Mouse (Mus musculus) hindbrain, embryonic 15.5 days (tissue): ENCODE data around the gene Tbc1d16. TPM values are rescaled to one million over a fixed set of nuclear protein-coding genes. Genes with fewer than 3 reads are reported as not detected.

ENCODE experiments used
- ATAC-seq: fragments of 200-750 bp; cut with Nextera tagmentation; 2 replicates; pipeline ENCODE4 v1.8.0; 2017; ENCODE audit warnings: low read depth, moderate number of reproducible peaks, moderate TSS enrichment; ENCODE audit not compliant: low FRiP score
- H3K27ac ChIP-seq: fragments of 300-500 bp; sonication (generic); replicated peaks from 2 replicates; pipeline ENCODE4 v1.5.1; 2015; ENCODE audit warnings: mild to moderate bottlenecking, inconsistent platforms
- H3K27me3 ChIP-seq: fragments of 300-500 bp; sonication (generic); 2 replicates; pipeline ENCODE4 v1.6.1; 2015; ENCODE audit warnings: control low read depth, inconsistent platforms
- H3K36me3 ChIP-seq: fragments of 300-500 bp; sonication (generic); 2 replicates; pipeline ENCODE4 v1.6.1; 2015; ENCODE audit warnings: control low read depth, inconsistent platforms
- H3K4me1 ChIP-seq: fragments of 300-500 bp; sonication (generic); replicated peaks from 2 replicates; pipeline ENCODE4 v1.6.1; 2015; ENCODE audit warnings: control low read depth, inconsistent platforms
- H3K4me2 ChIP-seq: fragments of 300-500 bp; sonication (generic); 2 replicates; pipeline ENCODE4 v1.6.1; 2015; ENCODE audit warnings: moderate library complexity, mild to moderate bottlenecking, inconsistent platforms
- H3K4me3 ChIP-seq: fragments of 300-500 bp; sonication (generic); 2 replicates; pipeline ENCODE4 v1.5.1; 2015; ENCODE audit warnings: mild to moderate bottlenecking, inconsistent platforms
- H3K9ac ChIP-seq: fragments of 300-500 bp; sonication (generic); 2 replicates; pipeline ENCODE4 v1.6.1; 2015; ENCODE audit warnings: inconsistent platforms
- H3K9me3 ChIP-seq: fragments of 300-500 bp; sonication (generic); 2 replicates; pipeline ENCODE4 v1.6.1; 2016; ENCODE audit warnings: control low read depth, inconsistent platforms
- WGBS: fragments of 180-500 bp; shearing (Covaris S2); methylation state at CpG from one replicate; pipeline ENCODE4 v1.1.7; 2015; 5-methylcytosine and 5-hydroxymethylcytosine counted together
- polyA plus RNA-seq: library from polyadenylated mRNA; unstranded; fragments of >200 nt; fragmentation: Nextera tagmentation; extraction: Ambion mirVana; gene quantifications from 2 replicates; pipeline ENCODE4 v1.2.1, GENCODE M21; 2015

Tbc1d16 gene
- polyA plus RNA-seq, 1 experiment from 2014 or later, result 56.1 TPM

- no peaks in the 10 kb centered on the region for H3K9me3 ChIP-seq
- peaks cover 17% of the 10 kb centered on the region; the same call in 1 of the 2 replicates for H3K36me3 ChIP-seq
- no peak overlapping the region for H3K9ac ChIP-seq
- WGBS, result 90% methylated on average over 12 of the region's 13 CpGs
- H3K4me1 ChIP-seq, result peaks cover 24% of the 10 kb centered on the region
- H3K27ac ChIP-seq, result no peak overlapping the region
- no peaks in the 10 kb centered on the region for H3K27me3 ChIP-seq
- no peak overlapping the region for H3K4me3 ChIP-seq
- no peak for ATAC-seq
- no peak overlapping the region for H3K4me2 ChIP-seq
Observed at GRCm38 (mm10) chr11:119148829-119149228, 79.5 kb downstream of the Tbc1d16 start.

- WGBS, result 90% methylated on average over 8 of the region's 8 CpGs
- H3K4me2 ChIP-seq, result no peak overlapping the region
- peaks cover 15% of the 10 kb centered on the region; the same call in 1 of the 2 replicates for H3K36me3 ChIP-seq
- no peak overlapping the region for H3K27ac ChIP-seq
- H3K4me1 ChIP-seq, result peaks cover 24% of the 10 kb centered on the region
- H3K4me3 ChIP-seq, result no peak overlapping the region
- no peak overlapping the region for H3K9ac ChIP-seq
- H3K9me3 ChIP-seq, result no peaks in the 10 kb centered on the region
- ATAC-seq, result no peak
- H3K27me3 ChIP-seq, result no peaks in the 10 kb centered on the region
Observed at GRCm38 (mm10) chr11:119147153-119147552, 81.1 kb downstream of the Tbc1d16 start.

- H3K4me3 ChIP-seq, result no peak overlapping the region
- H3K9me3 ChIP-seq, result no peaks in the 10 kb centered on the region
- peaks cover 15% of the 10 kb centered on the region; the same call in 1 of the 2 replicates for H3K36me3 ChIP-seq
- WGBS, result 44% methylated on average over 12 of the region's 12 CpGs
- H3K27me3 ChIP-seq, result no peaks in the 10 kb centered on the region
- no peak for ATAC-seq
- H3K27ac ChIP-seq, result no peak overlapping the region
- H3K9ac ChIP-seq, result no peak overlapping the region
- no peak overlapping the region for H3K4me2 ChIP-seq
- H3K4me1 ChIP-seq, result peaks cover 22% of the 10 kb centered on the region
Observed at GRCm38 (mm10) chr11:119146140-119146539, 82.2 kb downstream of the Tbc1d16 start.

- H3K9me3 ChIP-seq, result no peaks in the 10 kb centered on the region
- ATAC-seq, result peak; percentile 19; the same call in 1 of the 2 replicates
- peak overlapping the region; percentile 71 for H3K27ac ChIP-seq
- no peak overlapping the region for H3K4me3 ChIP-seq
- no peak overlapping the region for H3K9ac ChIP-seq
- peaks cover 15% of the 10 kb centered on the region; the same call in 1 of the 2 replicates for H3K36me3 ChIP-seq
- no peak overlapping the region for H3K4me2 ChIP-seq
- WGBS, result 36% methylated on average over 16 of the region's 16 CpGs
- no peaks in the 10 kb centered on the region for H3K27me3 ChIP-seq
- H3K4me1 ChIP-seq, result peaks cover 15% of the 10 kb centered on the region
Observed at GRCm38 (mm10) chr11:119144801-119145475, 83.4 kb downstream of the Tbc1d16 start.

DNA sequence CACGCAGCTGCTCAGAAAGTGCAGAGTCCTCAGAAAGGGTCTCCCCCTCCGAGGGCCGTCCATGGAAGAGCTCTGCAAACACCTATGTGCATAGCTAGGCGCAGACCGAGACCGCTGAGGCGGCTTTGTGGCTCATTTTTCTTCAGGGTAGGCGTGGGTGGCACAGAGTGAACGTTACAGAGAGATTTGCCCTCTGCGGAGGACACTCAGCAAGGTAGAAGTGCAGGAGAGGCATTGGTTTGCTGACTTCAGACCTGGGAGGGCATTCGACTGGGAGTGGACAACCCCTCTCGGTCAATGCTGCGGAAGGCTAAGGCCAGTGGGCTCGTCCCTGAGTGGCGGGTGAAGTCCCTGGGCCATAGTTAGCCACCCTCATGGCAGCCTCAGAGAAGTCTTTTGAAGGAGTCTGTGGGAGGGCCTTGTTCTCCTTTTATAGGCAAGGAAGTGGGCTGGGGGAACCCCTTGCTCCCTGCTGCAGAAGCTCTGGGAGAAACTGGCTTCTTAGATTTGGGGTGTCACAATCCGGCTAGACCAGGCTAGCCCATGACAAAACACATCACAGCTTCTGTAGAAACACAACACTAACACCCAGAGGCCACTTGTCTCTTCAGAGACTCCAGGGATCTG is 84.8 kb downstream of the Tbc1d16 start:
- Histone ChIP-seq H3K27me3 (no peaks in the 10 kb centered on the region), H3K9ac (no peak overlapping the region), H3K4me2 (no peak overlapping the region), H3K4me3 (no peak overlapping the region), H3K4me1 (peaks cover 15% of the 10 kb centered on the region), H3K27ac (no peak overlapping the region), H3K36me3 (peaks cover 6% of the 10 kb centered on the region; the same call in 1 of the 2 replicates), H3K9me3 (no peaks in the 10 kb centered on the region)
- 82% methylated on average over 16 of the region's 16 CpGs for WGBS
- ATAC-seq, result no peak

DNA sequence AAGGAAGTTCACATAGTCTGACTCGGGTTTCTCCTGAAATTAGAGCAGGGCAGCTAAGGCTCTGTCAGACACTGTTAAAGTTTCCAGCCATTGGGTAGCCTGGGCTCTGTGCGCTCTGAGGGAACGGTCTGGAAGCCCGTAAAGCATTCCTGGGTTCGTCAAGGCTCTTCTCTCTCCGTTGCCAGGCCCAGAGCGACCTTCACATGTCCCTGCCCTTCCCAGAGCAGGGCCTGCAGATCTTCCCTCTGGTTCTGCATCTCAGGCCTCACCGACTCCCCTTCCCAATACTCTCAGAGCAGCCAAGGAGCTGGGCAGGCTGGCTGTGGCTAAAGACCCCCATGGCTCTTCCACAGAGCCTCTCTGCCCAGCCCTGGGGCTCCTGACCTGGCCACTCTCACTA is 85.7 kb downstream of the Tbc1d16 start:
- Histone ChIP-seq H3K27ac (no peak overlapping the region), H3K27me3 (no peaks in the 10 kb centered on the region), H3K4me3 (no peak overlapping the region), H3K9ac (no peak overlapping the region), H3K4me2 (no peak overlapping the region), H3K36me3 (no peaks in the 10 kb centered on the region), H3K9me3 (no peaks in the 10 kb centered on the region), H3K4me1 (peaks cover 15% of the 10 kb centered on the region)
- ATAC-seq, result no peak
- WGBS, result 94% methylated on average over 8 of the region's 8 CpGs

DNA sequence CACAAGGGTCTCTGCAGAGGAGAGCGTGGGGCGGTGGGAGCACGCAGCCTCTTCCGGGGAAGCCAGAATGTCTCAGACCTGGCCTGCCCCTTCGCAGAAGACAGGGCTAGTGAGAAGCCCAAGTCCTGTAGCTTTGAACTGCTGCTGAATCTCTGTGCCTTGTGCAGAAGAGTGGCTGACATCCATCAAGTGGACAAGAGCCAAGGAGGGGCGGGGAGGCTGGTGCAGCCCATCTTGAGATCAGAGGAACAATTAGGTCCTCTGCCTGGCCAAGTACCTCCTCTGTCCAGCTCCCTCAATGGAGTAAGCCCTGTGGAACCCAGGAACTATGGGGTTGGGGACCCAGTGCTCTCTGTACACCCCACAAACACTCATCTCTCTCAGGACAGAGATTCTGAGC is 89.3 kb downstream of the Tbc1d16 start:
- no peak for ATAC-seq
- no peak overlapping the region for H3K4me3 ChIP-seq
- 89% methylated on average over 6 of the region's 6 CpGs for WGBS

DNA sequence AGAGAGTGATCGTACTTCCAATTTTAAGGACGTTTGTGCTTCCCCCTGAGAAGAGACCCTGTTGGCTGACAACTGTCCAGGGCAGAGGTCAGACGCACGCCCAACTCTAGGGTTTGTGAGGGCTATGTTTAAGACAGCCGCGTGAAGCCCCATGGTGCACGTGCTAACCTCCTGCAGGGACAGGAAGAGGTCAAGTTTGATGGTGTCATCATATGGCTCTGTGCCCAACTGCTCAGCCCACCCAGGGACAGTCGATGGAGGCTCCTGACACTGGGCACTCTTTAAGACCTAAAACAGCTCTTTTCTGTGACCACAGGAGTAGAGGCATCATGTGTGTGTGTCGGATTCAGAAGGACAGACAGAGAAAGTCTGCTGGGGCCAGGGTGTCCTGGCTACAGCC is 90.1 kb downstream of the Tbc1d16 start:
- Histone ChIP-seq H3K4me2 (no peak overlapping the region), H3K9me3 (no peaks in the 10 kb centered on the region), H3K27ac (no peak overlapping the region), H3K36me3 (no peaks in the 10 kb centered on the region), H3K4me1 (peaks cover 15% of the 10 kb centered on the region), H3K4me3 (no peak overlapping the region), H3K9ac (no peak overlapping the region), H3K27me3 (no peaks in the 10 kb centered on the region)
- WGBS, result 73% methylated on average over 9 of the region's 9 CpGs
- ATAC-seq, result no peak

More for the DNA sequence above, 89.3 kb downstream of the Tbc1d16 start:
- Histone ChIP-seq H3K27me3 (no peaks in the 10 kb centered on the region), H3K9me3 (no peaks in the 10 kb centered on the region), H3K9ac (no peak overlapping the region), H3K4me2 (no peak overlapping the region), H3K27ac (no peak overlapping the region), H3K4me1 (peaks cover 11% of the 10 kb centered on the region), H3K36me3 (no peaks in the 10 kb centered on the region)

DNA sequence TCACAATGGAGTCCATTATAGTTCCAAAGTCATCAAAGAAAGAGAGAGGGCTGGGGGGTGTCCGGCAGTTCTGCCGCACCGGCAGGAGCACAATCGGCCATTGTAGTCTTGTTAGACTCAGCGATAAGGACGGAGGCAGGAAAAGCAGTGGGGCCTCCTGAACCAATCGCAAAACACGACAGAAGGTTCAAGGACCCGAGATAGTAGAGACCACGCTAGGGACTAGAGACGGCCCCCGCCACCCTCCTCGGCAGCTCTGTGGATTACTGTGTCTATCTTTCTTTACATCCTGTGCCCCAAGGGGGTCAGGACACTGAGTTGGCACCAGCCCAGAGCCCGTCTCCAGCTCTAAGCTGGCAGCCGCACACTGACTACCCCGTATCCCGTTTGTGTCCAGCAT is 93.7 kb downstream of the Tbc1d16 start:
- Histone ChIP-seq H3K4me2 (0 out of 2 replicates have a peak overlapping the region, but pooled peaks have one; percentile 15), H3K9ac (no peak overlapping the region), H3K36me3 (no peaks in the 10 kb centered on the region), H3K27me3 (no peaks in the 10 kb centered on the region), H3K9me3 (no peaks in the 10 kb centered on the region), H3K27ac (peak overlapping the region; percentile 12; the same call in 1 of the 2 replicates), H3K4me3 (no peak overlapping the region), H3K4me1 (peaks cover 26% of the 10 kb centered on the region)
- ATAC-seq, result no peak
- 13% methylated on average over 17 of the region's 17 CpGs for WGBS

DNA sequence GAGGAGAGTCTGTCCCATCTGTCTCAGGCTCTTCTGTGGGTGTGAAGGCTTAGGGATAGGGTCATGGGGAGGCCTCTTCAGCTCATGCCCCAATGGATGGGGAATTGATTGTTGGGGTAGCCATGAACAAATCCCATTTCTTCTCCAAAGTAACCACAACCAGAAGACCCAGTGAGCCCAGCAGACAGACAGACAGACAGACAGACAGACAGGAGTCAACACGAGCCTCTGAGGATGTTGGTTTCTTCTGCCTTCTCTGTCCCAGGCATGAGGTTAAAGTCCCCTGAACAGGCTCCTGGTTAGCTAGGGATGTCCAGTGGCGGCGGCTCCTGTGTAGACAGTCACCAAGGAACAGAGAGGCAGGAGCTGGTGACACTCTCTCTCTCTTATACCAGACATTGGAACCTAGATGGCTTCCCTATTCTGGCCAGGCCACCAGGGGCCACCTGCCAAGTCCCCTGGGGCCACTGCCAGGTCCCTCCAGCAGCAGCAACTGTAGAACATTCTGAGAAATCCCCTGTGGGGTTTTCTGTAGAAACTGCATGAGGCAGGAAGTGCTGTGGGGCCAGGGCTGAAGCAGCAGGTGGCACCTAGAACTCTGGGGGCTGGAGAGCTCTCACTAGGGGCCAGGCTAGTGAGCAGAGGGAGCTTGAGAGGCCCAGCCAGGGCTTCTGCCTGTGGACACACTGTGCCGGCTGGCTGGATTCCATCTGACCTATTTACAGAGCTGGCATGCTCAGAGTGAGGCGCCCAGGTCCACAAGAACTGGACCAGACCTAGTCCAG is 94.7 kb downstream of the Tbc1d16 start:
- H3K27me3 ChIP-seq, result no peaks in the 10 kb centered on the region
- no peak overlapping the region for H3K9ac ChIP-seq
- H3K4me3 ChIP-seq, result no peak overlapping the region
- peaks cover 36% of the 10 kb centered on the region for H3K4me1 ChIP-seq
- no peak overlapping the region for H3K4me2 ChIP-seq
- ATAC-seq, result no peak
- peak overlapping the region; percentile 12; the same call in 1 of the 2 replicates for H3K27ac ChIP-seq
- H3K36me3 ChIP-seq, result no peaks in the 10 kb centered on the region
- WGBS, result 70% methylated on average over 5 of the region's 5 CpGs
- H3K9me3 ChIP-seq, result no peaks in the 10 kb centered on the region

DNA sequence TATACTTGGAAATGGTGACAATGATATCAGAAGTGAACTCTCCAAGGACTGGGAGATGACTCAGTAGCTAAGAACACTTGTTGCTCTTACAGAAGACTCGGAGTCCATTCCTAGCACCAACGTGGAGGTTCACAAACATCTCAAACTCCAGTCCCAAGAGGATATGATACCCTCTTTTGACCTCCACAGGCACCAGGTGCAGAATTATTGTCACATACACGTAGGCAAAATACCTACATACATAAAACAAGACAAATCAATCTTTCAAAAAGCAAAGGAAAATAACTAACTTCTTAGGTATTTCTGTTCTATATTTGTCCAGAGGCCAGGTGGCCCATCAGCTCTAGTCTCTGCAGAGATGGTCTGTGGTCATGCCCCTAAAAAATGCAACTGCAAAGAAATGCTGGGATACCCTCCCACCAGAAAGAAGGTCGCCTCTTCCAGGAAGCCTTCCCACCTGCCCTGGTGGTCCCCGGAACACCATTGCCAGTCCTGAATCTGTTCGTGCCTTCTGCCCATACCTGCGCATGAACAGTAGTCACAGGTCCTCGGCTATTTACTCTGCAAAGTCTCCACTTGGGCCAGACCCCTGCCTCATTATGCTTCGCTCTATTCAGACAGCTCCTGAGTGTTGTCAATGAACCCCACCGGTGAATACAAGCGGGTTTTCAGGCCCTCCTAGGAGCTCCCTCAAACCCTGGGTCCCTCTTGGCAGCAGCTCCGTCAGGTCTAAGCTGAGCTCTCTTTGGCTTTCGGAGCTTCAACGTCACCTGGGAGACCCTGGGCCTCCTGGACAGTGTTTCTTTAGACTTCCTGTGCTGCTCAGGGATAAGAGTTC is 95.9 kb downstream of the Tbc1d16 start:
- no peak overlapping the region for H3K27ac ChIP-seq
- H3K27me3 ChIP-seq, result no peaks in the 10 kb centered on the region
- H3K36me3 ChIP-seq, result no peaks in the 10 kb centered on the region
- no peak for ATAC-seq
- 78% methylated on average over 14 of the region's 14 CpGs for WGBS
- H3K4me1 ChIP-seq, result peaks cover 48% of the 10 kb centered on the region
- no peaks in the 10 kb centered on the region for H3K9me3 ChIP-seq
- no peak overlapping the region for H3K4me3 ChIP-seq
- no peak overlapping the region for H3K4me2 ChIP-seq
- H3K9ac ChIP-seq, result no peak overlapping the region
